Mouse (Mus musculus) hindbrain, embryonic 15.5 days (tissue): ENCODE results near the gene Ngfr. TPM values are rescaled to one million over a fixed set of nuclear protein-coding genes. Genes with fewer than 3 reads are reported as not detected.

ENCODE experiments used
- ATAC-seq: fragments of 200-750 bp; cut with Nextera tagmentation; 2 replicates; pipeline ENCODE4 v1.8.0; 2017; ENCODE audit warnings: low read depth, moderate number of reproducible peaks, moderate TSS enrichment; ENCODE audit not compliant: low FRiP score
- H3K27ac ChIP-seq: fragments of 300-500 bp; sonication (generic); replicated peaks from 2 replicates; pipeline ENCODE4 v1.5.1; 2015; ENCODE audit warnings: mild to moderate bottlenecking, inconsistent platforms
- H3K27me3 ChIP-seq: fragments of 300-500 bp; sonication (generic); 2 replicates; pipeline ENCODE4 v1.6.1; 2015; ENCODE audit warnings: control low read depth, inconsistent platforms
- H3K36me3 ChIP-seq: fragments of 300-500 bp; sonication (generic); 2 replicates; pipeline ENCODE4 v1.6.1; 2015; ENCODE audit warnings: control low read depth, inconsistent platforms
- H3K4me1 ChIP-seq: fragments of 300-500 bp; sonication (generic); replicated peaks from 2 replicates; pipeline ENCODE4 v1.6.1; 2015; ENCODE audit warnings: control low read depth, inconsistent platforms
- H3K4me2 ChIP-seq: fragments of 300-500 bp; sonication (generic); 2 replicates; pipeline ENCODE4 v1.6.1; 2015; ENCODE audit warnings: moderate library complexity, mild to moderate bottlenecking, inconsistent platforms
- H3K4me3 ChIP-seq: fragments of 300-500 bp; sonication (generic); 2 replicates; pipeline ENCODE4 v1.5.1; 2015; ENCODE audit warnings: mild to moderate bottlenecking, inconsistent platforms
- H3K9ac ChIP-seq: fragments of 300-500 bp; sonication (generic); 2 replicates; pipeline ENCODE4 v1.6.1; 2015; ENCODE audit warnings: inconsistent platforms
- H3K9me3 ChIP-seq: fragments of 300-500 bp; sonication (generic); 2 replicates; pipeline ENCODE4 v1.6.1; 2016; ENCODE audit warnings: control low read depth, inconsistent platforms
- WGBS: fragments of 180-500 bp; shearing (Covaris S2); methylation state at CpG from one replicate; pipeline ENCODE4 v1.1.7; 2015; 5-methylcytosine and 5-hydroxymethylcytosine counted together
- polyA plus RNA-seq: library from polyadenylated mRNA; unstranded; fragments of >200 nt; fragmentation: Nextera tagmentation; extraction: Ambion mirVana; gene quantifications from 2 replicates; pipeline ENCODE4 v1.2.1, GENCODE M21; 2015

Gene Ngfr
- polyA plus RNA-seq, 1 experiment from 2014 or later: 44.9 TPM

GRCm38 (mm10) chr11:95576299-95576698 is 11.2 kb downstream of the Ngfr start:
- peaks cover 35% of the 10 kb centered on the region for H3K27me3 ChIP-seq
- H3K9me3 ChIP-seq: no peaks in the 10 kb centered on the region
- H3K4me2 ChIP-seq: no peak overlapping the region
- WGBS: 71% methylated on average over 8 of the region's 8 CpGs
- H3K36me3 ChIP-seq: no peaks in the 10 kb centered on the region
- no peak overlapping the region for H3K9ac ChIP-seq
- no peak for ATAC-seq
- no peak overlapping the region for H3K27ac ChIP-seq
- no peak overlapping the region for H3K4me3 ChIP-seq
- peaks cover 18% of the 10 kb centered on the region for H3K4me1 ChIP-seq

- Histone ChIP-seq H3K36me3 (no peaks in the 10 kb centered on the region), H3K9me3 (no peaks in the 10 kb centered on the region), H3K27ac (no peak overlapping the region), H3K9ac (no peak overlapping the region), H3K27me3 (peaks cover 32% of the 10 kb centered on the region), H3K4me2 (no peak overlapping the region), H3K4me3 (no peak overlapping the region), H3K4me1 (peaks cover 20% of the 10 kb centered on the region)
- ATAC-seq: no peak
- 69% methylated on average over 13 of the region's 13 CpGs for WGBS
Observed at GRCm38 (mm10) chr11:95575791-95576190, 11.7 kb downstream of the Ngfr start.

DNA sequence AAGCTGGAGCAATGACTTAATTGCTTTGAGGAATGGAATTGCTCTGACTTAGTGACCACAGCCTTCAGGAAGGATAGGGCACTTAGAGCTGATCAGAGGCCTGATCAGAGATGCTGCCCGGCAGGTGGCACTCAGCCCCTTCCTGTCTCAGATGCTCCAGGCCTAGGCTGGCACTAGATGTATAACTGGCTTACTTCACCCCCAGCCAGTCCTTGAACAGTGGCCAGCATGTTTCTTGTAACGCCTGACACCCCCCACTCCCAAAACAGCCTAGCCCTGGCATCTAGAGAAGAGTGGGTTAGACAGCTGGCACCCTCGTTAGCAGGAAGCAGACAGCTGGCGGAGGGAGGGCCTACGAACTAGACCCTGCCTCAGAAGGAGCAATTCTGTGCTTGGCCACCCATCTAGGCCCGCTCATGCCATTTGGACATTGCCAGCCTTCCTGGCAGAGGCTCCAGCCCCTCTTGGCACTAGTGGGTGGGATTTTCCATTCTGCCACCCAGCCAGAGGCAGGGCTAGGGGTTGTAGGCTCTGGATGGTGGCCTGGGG is 12.7 kb downstream of the Ngfr start:
- no peak overlapping the region for H3K9ac ChIP-seq
- ATAC-seq: peak; percentile 39; the same call in 1 of the 2 replicates
- H3K9me3 ChIP-seq: no peaks in the 10 kb centered on the region
- H3K4me1 ChIP-seq: peaks cover 20% of the 10 kb centered on the region
- H3K4me3 ChIP-seq: no peak overlapping the region
- H3K36me3 ChIP-seq: no peaks in the 10 kb centered on the region
- no peak overlapping the region for H3K27ac ChIP-seq
- no peak overlapping the region for H3K4me2 ChIP-seq
- WGBS: 69% methylated on average over 6 of the region's 6 CpGs
- H3K27me3 ChIP-seq: peaks cover 23% of the 10 kb centered on the region

DNA sequence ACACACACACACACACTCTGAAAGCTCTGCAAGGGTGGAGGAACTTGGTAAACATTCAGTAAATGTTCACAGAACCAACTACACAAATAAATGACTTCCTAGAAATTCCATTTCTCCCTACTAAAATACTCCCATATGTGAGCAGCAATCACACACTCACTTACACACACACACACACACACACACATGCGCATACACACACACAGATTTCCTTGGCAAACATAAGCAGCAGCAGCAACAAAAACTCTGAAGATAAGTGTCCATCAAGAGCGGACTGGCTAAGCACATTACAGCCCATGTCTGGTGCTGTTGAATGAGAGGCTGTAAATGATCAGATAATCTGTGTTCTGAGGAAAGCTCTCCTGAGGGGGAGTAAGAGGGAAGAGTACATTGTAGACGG is 15.3 kb downstream of the Ngfr start:
- no peak overlapping the region for H3K9ac ChIP-seq
- H3K4me1 ChIP-seq: peaks cover 12% of the 10 kb centered on the region; the same call in 1 of the 2 replicates
- peaks cover 4% of the 10 kb centered on the region; the same call in 1 of the 2 replicates for H3K27me3 ChIP-seq
- H3K4me3 ChIP-seq: no peak overlapping the region
- H3K27ac ChIP-seq: no peak overlapping the region
- WGBS: 78% methylated on average over 3 of the region's 3 CpGs
- no peaks in the 10 kb centered on the region for H3K36me3 ChIP-seq
- no peak overlapping the region for H3K4me2 ChIP-seq
- H3K9me3 ChIP-seq: no peaks in the 10 kb centered on the region
- no peak for ATAC-seq

GRCm38 (mm10) chr11:95571755-95572154 is 15.8 kb downstream of the Ngfr start:
- no peak for ATAC-seq
- 43% methylated on average over 9 of the region's 9 CpGs for WGBS
- Histone ChIP-seq H3K4me2 (no peak overlapping the region), H3K4me1 (peaks cover 12% of the 10 kb centered on the region; the same call in 1 of the 2 replicates), H3K27ac (no peak overlapping the region), H3K4me3 (no peak overlapping the region), H3K9ac (no peak overlapping the region), H3K27me3 (peaks cover 2% of the 10 kb centered on the region; the same call in 1 of the 2 replicates), H3K9me3 (no peaks in the 10 kb centered on the region), H3K36me3 (no peaks in the 10 kb centered on the region)

DNA sequence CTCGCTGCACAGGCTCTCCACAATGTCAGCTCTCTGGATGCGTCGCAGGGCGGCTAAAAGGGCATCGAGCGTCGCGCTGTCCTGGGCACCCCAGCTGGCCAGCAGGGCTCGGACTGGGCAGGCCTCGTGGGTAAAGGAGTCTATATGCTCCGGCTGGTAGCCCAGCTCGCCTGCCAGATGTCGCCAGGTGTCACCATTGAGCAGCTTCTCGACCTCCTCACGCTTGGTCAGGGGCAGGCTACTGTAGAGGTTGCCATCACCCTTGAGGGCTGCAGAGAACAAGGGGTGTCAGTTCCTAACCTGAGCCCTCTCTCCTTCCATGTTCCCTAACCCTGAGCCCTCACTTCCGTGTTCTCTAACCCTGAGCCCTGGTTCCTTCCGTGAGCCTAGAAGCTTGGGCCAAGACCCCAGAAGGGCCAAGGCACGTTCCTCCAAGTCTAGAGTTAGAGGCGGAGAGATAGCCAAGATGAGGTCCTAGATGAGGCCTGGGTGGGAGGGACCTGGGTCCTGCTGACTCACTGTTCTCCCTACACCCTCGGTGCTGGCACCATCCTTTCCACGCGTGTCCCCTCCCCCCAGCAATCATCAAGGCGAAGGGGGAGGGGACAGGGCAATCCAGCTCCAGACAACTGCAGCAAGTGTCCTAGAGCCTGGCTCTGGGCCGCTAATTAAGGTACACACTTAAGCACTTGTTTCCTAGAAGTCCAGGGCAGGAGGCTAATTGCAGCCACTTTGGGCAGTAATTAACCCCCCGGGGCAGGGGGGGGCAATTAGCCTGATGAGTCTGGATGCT is 16.5 kb downstream of the Ngfr start:
- Histone ChIP-seq H3K9me3 (no peaks in the 10 kb centered on the region), H3K4me1 (peaks cover 12% of the 10 kb centered on the region; the same call in 1 of the 2 replicates), H3K9ac (no peak overlapping the region), H3K36me3 (no peaks in the 10 kb centered on the region), H3K27ac (no peak overlapping the region), H3K4me3 (no peak overlapping the region), H3K4me2 (no peak overlapping the region), H3K27me3 (no peaks in the 10 kb centered on the region)
- 59% methylated on average over 25 of the region's 25 CpGs for whole genome bisulfite sequencing
- no peak for ATAC-seq

- no peak overlapping the region for H3K4me2 ChIP-seq
- no peak overlapping the region for H3K4me3 ChIP-seq
- no peak overlapping the region for H3K9ac ChIP-seq
- 85% methylated on average over 6 of the region's 6 CpGs for WGBS
- peaks cover 8% of the 10 kb centered on the region; the same call in 1 of the 2 replicates for H3K4me1 ChIP-seq
- no peak for ATAC-seq
- no peaks in the 10 kb centered on the region for H3K9me3 ChIP-seq
- no peaks in the 10 kb centered on the region for H3K27me3 ChIP-seq
- no peak overlapping the region for H3K27ac ChIP-seq
- H3K36me3 ChIP-seq: no peaks in the 10 kb centered on the region
Observed at GRCm38 (mm10) chr11:95569908-95570307, 17.6 kb downstream of the Ngfr start.

- Histone ChIP-seq H3K36me3 (no peaks in the 10 kb centered on the region), H3K27ac (no peak overlapping the region), H3K9ac (no peak overlapping the region), H3K4me1 (0 out of 2 replicates have a peak, but pooled peaks cover 3% of the 10 kb centered on the region), H3K4me2 (no peak overlapping the region), H3K9me3 (no peaks in the 10 kb centered on the region), H3K27me3 (no peaks in the 10 kb centered on the region), H3K4me3 (no peak overlapping the region)
- no peak for ATAC-seq
- WGBS: 73% methylated on average over 8 of the region's 8 CpGs
Observed at GRCm38 (mm10) chr11:95567936-95568715, 19.4 kb downstream of the Ngfr start.

DNA sequence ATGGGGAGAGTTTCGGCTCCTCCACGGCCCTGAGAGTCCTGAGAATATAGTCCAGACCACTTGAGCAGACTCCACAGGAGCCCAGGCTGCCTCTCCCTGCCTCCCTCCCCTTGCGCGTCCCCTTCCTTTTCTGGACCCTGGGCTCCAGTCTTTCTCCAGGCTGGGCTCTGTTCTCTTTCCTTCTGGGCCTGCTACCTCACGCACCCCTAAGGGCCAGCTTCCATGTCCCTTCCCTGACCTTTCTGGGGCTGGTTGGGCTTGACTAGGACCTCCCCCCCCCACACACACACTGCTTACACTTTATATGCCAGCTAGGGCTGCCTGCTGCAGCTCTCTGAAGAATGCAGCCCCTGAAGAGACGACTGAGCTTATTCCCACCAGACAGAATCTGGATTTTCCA is 20.2 kb downstream of the Ngfr start:
- Histone ChIP-seq H3K27ac (no peak overlapping the region), H3K9me3 (no peaks in the 10 kb centered on the region), H3K27me3 (no peaks in the 10 kb centered on the region), H3K9ac (no peak overlapping the region), H3K4me2 (no peak overlapping the region), H3K36me3 (no peaks in the 10 kb centered on the region), H3K4me3 (no peak overlapping the region), H3K4me1 (0 out of 2 replicates have a peak, but pooled peaks cover 3% of the 10 kb centered on the region)
- no peak for ATAC-seq
- 69% methylated on average over 6 of the region's 6 CpGs for WGBS

DNA sequence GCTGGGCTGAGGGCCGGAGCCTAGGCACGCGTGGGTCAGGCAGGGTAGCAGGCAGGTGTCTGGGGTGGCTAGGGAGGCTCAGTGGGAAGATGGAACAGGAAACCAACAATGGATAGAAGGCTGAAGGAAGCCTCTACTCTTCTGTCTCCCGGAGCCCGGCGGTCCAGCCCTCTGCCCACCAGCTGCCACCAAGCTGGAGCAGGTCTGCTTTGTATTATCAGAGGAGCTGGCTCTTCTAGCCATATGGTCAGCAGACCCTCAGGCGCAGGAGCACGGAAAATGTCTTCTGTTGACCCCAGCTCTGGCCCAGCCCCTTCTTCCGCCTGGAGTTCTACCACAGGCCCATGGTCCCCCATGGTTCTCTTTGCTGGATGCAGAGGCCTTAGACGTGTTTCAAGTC is 22.2 kb downstream of the Ngfr start:
- no peaks in the 10 kb centered on the region for H3K36me3 ChIP-seq
- H3K27ac ChIP-seq: no peak overlapping the region
- no peaks in the 10 kb centered on the region for H3K4me1 ChIP-seq
- H3K4me3 ChIP-seq: no peak overlapping the region
- no peak overlapping the region for H3K9ac ChIP-seq
- no peak overlapping the region for H3K4me2 ChIP-seq
- no peaks in the 10 kb centered on the region for H3K27me3 ChIP-seq
- WGBS: 92% methylated on average over 10 of the region's 10 CpGs
- ATAC-seq: no peak
- no peaks in the 10 kb centered on the region for H3K9me3 ChIP-seq

- peaks cover 8% of the 10 kb centered on the region; the same call in 1 of the 2 replicates for H3K4me1 ChIP-seq
- no peak overlapping the region for H3K4me2 ChIP-seq
- no peaks in the 10 kb centered on the region for H3K27me3 ChIP-seq
- H3K27ac ChIP-seq: no peak overlapping the region
- no peak overlapping the region for H3K9ac ChIP-seq
- no peak overlapping the region for H3K4me3 ChIP-seq
- no peaks in the 10 kb centered on the region for H3K36me3 ChIP-seq
- 97% methylated on average over 5 of the region's 5 CpGs for WGBS
- ATAC-seq: no peak
- H3K9me3 ChIP-seq: no peaks in the 10 kb centered on the region
Observed at GRCm38 (mm10) chr11:95563849-95564248, 23.7 kb downstream of the Ngfr start.

GRCm38 (mm10) chr11:95560773-95561172 is 26.8 kb downstream of the Ngfr start:
- H3K4me2 ChIP-seq: no peak overlapping the region
- ATAC-seq: no peak
- no peaks in the 10 kb centered on the region for H3K36me3 ChIP-seq
- H3K4me1 ChIP-seq: peaks cover 8% of the 10 kb centered on the region; the same call in 1 of the 2 replicates
- H3K27me3 ChIP-seq: no peaks in the 10 kb centered on the region
- H3K9ac ChIP-seq: no peak overlapping the region
- H3K4me3 ChIP-seq: no peak overlapping the region
- 51% methylated on average over 3 of the region's 3 CpGs for WGBS
- no peak overlapping the region for H3K27ac ChIP-seq
- H3K9me3 ChIP-seq: no peaks in the 10 kb centered on the region
